Mouse (Mus musculus): Measurements from ENCODE around the gene Ovol2.

Gene Ovol2

DNA sequence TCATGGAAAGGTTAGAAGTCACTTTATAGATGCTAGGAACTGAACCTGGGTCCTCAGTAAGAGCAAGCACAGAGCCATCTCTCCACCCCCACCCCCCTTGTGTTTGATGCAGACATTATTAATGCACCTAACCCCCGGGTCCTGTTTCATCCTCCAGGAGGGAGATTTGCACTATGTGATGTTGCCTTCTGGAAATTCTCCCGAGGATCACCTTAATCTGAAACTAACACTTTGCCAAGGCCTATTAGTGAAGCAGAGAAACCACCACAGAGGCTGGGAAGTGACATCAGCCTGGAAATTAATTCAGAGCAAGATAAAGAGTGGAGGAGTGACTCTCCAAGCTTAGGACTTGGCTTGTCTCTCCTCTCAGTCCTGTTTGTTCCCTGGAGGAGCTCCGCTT is 7.7 kb downstream of the Ovol2 start:
- DNase-seq (ENCODE audit: low spot score): no peak

DNA sequence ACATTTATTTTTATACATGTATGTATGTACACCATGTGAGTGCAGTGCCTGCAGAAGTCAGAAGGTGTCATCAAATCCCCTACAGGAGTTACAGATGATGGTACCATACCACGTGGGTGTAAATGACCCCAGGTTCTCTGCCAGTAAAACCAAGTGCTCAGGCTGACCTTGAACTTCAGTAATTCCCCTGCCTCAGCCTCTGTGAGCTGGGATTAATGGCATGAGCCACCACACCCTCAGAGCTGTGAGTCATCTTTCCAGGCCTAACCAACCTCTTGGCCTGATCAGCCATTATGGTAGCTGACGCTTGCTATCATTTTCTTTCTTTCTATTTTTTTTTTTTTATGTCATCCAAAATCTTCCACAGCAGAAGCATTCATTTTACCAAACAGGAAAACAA is 20.6 kb downstream of the Ovol2 start:
- DNase-seq (ENCODE audit: low spot score): no peak

DNA sequence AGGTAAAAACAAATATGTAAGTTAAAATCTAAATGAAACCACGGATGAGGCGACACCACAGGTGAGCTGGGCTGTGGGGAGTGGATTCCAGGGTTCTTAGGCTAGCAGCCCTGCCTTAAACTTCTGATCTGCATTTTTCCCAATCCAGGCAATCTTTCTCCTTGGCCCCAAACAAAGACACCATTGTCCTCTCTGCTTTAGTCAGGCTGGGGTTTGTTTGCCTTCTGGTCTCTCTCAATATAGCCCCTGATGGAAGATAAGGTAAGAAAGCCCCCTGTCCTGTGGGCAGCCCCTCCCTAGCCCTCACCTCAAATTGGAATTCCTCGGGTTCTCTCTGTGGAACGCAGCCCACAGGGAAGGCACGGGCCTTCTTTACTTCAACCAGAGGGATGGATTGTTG is 21.7 kb downstream of the Ovol2 start:
- DNase-seq (ENCODE audit: low spot score): no peak

GRCm38 (mm10) chr2:144308561-144308960 is 23.4 kb downstream of the Ovol2 start:
- DNase-seq (ENCODE audit: low spot score): no peak

GRCm38 (mm10) chr2:144305721-144306294 is 26.1 kb downstream of the Ovol2 start:
- DNase-seq (ENCODE audit: low spot score): no peak

GRCm38 (mm10) chr2:144301101-144301500 is 30.8 kb downstream of the Ovol2 start:
- no peak for DNase-seq (ENCODE audit: low spot score)

DNA sequence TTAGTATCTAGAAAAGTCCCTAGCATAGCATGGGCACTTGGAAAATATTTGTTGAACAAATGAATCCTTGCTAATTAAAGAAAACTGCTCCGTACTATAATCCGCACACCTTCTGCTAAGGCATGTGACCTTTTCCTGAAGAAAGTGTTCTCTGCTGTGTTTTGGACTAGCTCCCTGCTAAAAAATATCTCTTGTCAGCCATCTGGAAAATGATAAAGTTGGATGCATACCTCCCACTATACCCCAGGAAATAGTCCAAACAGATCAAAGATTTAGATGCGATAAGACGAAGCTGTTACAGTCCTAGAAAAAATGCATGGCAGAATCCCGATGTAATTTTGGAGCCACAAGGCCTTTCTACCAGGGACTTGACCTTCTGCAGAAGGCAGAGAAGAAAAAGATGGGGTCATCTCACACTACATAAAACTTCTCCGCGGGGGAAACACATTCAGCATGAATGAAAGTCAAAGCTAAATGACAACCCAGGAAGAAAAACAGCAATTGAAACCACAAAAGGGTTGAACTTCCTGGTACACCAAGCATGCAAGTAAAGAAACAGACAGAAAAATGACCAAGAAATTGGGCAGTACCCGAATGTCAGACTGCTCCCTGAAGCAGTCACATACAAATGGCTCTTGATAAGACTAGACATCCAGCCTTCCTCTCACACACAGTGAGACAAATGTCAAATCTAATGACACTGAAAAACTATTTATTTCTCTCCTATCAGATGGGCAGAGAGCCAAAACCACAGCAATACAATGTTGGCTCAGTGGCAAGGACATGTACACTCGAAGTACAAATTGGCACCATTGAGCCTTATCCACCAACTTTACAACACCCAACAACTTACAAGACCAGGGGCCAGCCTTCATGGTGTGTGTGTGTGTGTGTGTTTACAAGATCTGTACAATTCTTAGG is 31.9 kb downstream of the Ovol2 start:
- no peak for DNase-seq (ENCODE audit: low spot score)

GRCm38 (mm10) chr2:144295145-144295735 is 36.7 kb downstream of the Ovol2 start:
- no peak for DNase-seq (ENCODE audit: low spot score)

DNA sequence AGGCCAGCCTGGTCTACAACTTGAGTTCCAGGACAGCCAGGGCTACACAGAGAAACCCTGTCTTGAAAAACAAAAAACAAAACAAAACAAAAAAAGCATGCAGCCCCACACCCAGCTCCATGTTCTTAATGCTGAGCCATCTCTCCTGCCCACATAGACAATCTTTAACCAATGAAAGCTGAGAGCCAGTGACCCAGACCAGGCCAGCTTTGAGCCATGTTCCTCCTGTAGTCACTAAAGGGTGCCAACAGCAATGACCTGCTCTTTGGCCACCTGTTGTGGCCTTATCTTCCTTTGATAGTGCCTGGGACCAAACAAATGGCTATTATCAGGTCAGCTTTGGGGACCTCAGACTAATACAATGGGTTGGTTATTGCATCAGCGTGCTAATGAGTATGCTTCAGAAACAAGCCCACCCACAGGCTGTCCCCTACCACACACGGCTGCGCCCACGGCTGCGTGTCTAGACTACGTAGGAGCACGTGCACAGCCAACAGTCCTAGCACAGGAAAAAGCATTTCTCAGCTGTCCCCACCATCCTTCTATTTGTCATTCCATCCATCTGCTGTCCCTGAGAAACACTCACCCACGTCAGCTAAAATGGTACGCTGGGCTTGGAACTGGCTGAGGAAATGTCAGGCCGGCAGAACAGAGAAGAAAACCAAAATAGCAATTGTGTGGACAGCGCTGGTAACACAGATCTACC is 40.2 kb downstream of the Ovol2 start:
- no peak for DNase-seq (ENCODE audit: low spot score)

GRCm38 (mm10) chr2:144290321-144290720 is 41.6 kb downstream of the Ovol2 start:
- DNase-seq (ENCODE audit: low spot score): no peak

- no peak for DNase-seq (ENCODE audit: low spot score)
Measured at GRCm38 (mm10) chr2:144281417-144281816, 50.5 kb downstream of the Ovol2 start.

DNA sequence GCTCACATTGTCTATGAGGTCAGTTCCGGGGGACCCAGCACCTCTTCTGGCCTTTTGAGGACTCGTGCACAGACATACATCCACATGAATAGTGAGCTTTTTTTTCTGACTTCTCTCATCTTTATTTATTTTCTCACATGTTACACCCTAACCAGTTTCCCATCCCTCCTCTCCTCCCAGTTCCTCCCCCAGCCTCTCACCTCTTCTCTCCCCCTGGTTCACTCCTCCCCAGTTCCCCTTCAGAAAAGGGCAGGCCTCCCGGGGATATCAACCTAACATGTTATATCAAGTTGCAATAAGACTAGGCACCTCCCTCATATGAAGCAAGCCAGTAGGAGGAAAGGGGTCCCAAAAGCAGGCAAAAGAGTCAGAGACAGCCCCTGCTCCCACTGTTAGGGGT is 51.4 kb downstream of the Ovol2 start:
- no peak for DNase-seq (ENCODE audit: low spot score)

GRCm38 (mm10) chr2:144279742-144280141 is 52.2 kb downstream of the Ovol2 start:
- no peak for DNase-seq (ENCODE audit: low spot score)

DNA sequence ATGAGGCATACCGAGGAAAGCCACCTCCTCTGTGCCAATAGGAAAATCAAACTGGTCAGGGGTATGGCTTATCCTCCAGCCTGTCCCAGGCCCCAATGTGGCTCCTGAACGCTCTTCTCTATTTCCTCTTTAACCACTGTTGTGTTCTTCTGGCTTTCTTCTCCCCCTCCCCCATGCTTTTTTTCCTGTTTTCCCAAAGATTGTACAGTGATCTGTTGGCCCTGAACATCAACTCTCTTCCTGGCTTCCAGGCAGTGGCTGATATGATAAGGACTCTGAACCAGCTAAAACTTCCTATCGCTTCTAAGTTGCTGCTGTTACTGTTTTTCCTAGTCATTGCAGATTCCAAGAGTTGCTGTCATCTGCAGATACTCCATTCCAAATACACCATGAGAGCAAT is 55.1 kb downstream of the Ovol2 start:
- DNase-seq (ENCODE audit: low spot score): no peak

DNA sequence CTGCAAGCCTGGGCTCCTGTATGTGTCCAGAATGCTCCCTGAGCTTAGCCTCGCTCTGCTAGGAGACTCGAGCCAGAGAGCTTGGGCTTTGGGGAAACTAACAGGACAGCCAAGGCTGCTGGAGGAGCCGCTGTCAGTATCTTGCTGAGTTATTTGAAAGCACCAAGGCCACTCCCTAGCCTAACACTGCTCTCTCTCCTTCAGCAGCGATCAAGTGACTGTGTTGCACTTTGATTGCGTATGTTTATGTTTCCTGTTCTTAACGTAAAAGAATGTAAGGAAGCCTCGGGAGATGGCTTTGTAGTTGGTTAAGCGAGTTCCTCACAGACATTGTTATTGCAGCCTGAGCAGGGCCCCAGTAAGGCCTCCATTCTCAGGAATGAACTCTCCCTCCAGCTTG is 57.2 kb downstream of the Ovol2 start:
- no peak for DNase-seq (ENCODE audit: low spot score)

DNA sequence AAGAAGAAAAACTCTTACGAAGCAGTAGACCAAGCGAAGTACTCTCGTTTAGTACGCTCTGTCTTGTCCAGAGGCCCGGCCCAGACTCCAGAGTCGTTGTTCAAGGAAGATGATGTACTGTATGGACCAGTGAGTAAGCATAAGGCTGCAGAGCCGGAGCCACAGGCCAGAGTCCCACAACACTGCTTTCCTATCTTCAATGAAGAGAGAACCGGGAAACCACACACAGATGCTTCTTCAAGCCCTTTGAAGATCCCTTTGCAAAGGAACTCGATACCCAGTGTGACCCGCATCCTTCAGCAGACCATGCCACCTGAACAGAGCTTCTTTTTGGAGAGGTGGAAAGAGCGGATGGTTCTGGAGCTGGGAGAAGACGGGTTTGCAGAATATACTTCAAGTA is 59.9 kb downstream of the Ovol2 start:
- DNase-seq (ENCODE audit: low spot score): no peak

DNA sequence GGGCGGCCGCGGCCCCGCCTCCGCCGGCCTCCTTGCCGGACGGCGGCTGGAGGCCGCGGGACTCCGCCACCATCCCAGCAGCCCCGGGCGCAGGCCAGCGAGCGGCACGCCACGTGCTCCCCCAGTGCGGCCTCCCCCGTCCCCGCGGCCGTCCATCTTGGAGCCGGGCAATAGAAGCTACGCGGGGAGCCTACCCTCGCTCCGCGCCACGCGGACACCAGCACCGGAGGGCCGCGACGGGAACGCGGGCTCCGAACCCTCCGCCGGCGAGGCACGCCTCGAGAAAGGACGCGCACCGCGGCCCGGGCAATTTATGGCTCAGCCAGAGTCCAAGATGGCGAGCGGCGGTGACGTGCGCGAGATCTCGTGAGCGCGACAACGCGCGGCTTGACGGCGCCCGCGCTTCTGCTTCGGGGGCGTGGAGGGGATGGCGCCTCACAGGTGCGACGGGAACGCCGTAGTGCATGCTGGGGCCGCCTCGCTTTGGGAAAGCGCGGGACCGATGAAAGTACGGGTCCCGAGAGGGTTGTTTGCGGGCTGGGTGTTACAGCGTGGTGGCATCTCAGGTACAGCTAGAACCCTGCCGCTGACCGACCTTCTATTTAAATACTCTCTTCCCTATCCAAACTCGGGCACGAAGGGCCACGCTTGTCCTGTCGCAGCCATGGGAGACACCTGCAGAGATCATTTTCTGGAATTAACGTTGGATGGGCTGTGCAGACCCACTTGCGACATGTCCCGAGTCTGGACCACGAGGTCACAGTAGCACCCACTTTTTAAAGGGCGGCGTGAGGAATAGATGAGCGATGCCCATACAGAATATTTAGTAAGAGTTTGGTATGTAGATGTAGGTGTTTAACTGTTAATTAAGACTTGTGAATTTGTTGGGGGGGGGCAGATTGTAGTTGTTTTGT is 61.2 kb downstream of the Ovol2 start, which contains the start of the genes Mgme1 and Snx5:
TSS of gene Mgme1 (plus strand) at position 157 of the 914 bp plus-strand sequence.
TSS of gene Snx5 (minus strand) at position 400 of the 914 bp plus-strand sequence.
- peak; percentile 92 for DNase-seq (ENCODE audit: low spot score)

- peak; percentile 17 for DNase-seq (ENCODE audit: low spot score)
Measured at GRCm38 (mm10) chr2:144269679-144270475, 62.1 kb downstream of the Ovol2 start.

DNA sequence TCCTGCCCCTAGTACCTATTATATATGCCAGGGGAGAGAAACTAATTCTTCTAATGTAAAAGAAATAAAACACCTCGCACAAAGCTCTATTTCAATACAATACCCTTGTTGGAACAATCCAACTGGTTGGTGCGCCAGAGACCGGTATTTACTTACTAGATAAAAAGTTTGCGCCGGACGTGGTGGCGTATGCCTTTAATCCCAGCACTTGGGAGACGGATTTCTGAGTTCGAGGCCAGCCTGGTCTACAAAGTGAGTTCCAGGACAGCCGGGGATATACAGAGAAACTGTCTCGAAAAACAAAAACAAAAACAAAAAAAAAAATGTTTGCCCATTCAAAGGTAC is 62.7 kb downstream of the Ovol2 start:
- peak; percentile 20 for DNase-seq (ENCODE audit: low spot score)

GRCm38 (mm10) chr2:144268446-144269305 is 63.3 kb downstream of the Ovol2 start:
- DNase-seq (ENCODE audit: low spot score): no peak

All from retina, embryonic 14.5 days (tissue).